Mouse (Mus musculus) intestine, postnatal 0 days (tissue): ENCODE measurements around the gene Ick. TPM values are rescaled to one million over a fixed set of nuclear protein-coding genes. Genes with fewer than 3 reads are reported as not detected.
"Not testable (repeated sequence)": the region's sequence is repeated elsewhere in the genome, so short reads cannot be mapped to it uniquely, and the experiment has no call there.

Experiments
- ATAC-seq: fragments of 200-750 bp; cut with Nextera tagmentation; 2 replicates; pipeline ENCODE4 v1.8.0; 2017; ENCODE audit warnings: mild to moderate bottlenecking, moderate TSS enrichment, moderate library complexity
- H3K27ac ChIP-seq: fragments of 300-500 bp; sonication (generic); 2 replicates; pipeline ENCODE4 v1.5.1; 2014; ENCODE audit warnings: mild to moderate bottlenecking, low read depth, low read length, moderate library complexity
- H3K27me3 ChIP-seq: fragments of 300-500 bp; sonication (generic); replicated peaks from 2 replicates; pipeline ENCODE4 v1.6.1; 2014; ENCODE audit warnings: low read length, mixed read lengths; ENCODE audit not compliant: control insufficient read depth, insufficient read depth
- H3K36me3 ChIP-seq: fragments of 300-500 bp; sonication (generic); 2 replicates; pipeline ENCODE4 v1.6.1; 2014; ENCODE audit warnings: mild to moderate bottlenecking, moderate library complexity; ENCODE audit not compliant: control insufficient read depth, insufficient read depth
- H3K4me1 ChIP-seq: fragments of 300-500 bp; sonication (generic); replicated peaks from 2 replicates; pipeline ENCODE4 v1.6.1; 2014; ENCODE audit warnings: antibody characterized with exemption, low read length, mixed read lengths; ENCODE audit not compliant: control insufficient read depth, insufficient read depth
- H3K4me2 ChIP-seq: fragments of 300-500 bp; sonication (generic); replicated peaks from 2 replicates; pipeline ENCODE4 v1.6.1; 2014; ENCODE audit warnings: low read depth, mild to moderate bottlenecking, moderate library complexity
- H3K4me3 ChIP-seq: fragments of 300-500 bp; sonication (generic); 2 replicates; pipeline ENCODE4 v1.5.1; 2014; ENCODE audit warnings: low read depth, low read length
- H3K9ac ChIP-seq: fragments of 300-500 bp; sonication (generic); 2 replicates; pipeline ENCODE4 v1.6.1; 2014; ENCODE audit warnings: mild to moderate bottlenecking, low read depth, low read length
- H3K9me3 ChIP-seq: fragments of 300-500 bp; sonication (generic); 2 replicates; pipeline ENCODE4 v1.6.1; 2016; ENCODE audit warnings: mixed run types; ENCODE audit not compliant: control insufficient read depth
- CTCF ChIP-seq: sonication (generic); IDR thresholded peaks from 2 replicates; pipeline ENCODE4 v1.5.1; 2016; ENCODE audit warnings: low read depth, mild to moderate bottlenecking, control low read depth, antibody characterized with exemption, moderate library complexity
- WGBS: fragments of 180-500 bp; shearing (Covaris S2); extraction: QIAGEN DNeasy Blood & Tissue Kit; methylation state at CpG from one replicate; pipeline ENCODE4 v1.1.7; 2014; 5-methylcytosine and 5-hydroxymethylcytosine counted together
- polyA plus RNA-seq: library from polyadenylated mRNA; unstranded; fragments of >200 nt; fragmentation: Nextera tagmentation; extraction: Ambion mirVana; gene quantifications from 2 replicates; pipeline ENCODE4 v1.2.1, GENCODE M21; 2015

The Ick gene
- 27.3 and 28.2 TPM in 2 replicates for polyA plus RNA-seq

DNA sequence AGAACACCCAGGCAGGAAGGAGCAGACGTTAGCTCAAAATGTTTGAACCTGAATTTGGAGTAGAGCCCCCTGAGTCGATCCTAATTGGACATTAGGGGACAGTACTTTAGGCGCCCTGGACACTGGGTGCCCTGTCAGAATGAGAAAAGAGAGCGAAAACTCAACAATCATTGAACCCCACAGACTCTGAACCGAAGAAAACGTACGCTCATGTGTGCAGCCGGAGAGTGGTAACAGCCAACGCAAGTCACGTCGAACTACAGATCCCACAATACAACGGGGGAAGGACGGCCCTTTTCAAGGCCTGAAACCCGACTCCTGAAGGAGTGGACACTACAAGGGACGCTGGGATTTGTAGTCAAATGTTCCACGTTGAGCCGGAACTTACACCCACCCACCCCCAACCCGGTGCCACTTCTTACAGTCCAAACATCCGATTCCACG lies at the start of gene Ick, which contains the start of gene Fbxo9:
Gene Ick, plus strand, starts transcription at position 397 of the 444 bp plus-strand sequence.
Gene Fbxo9, minus strand, starts transcription at position 270 of the 444 bp plus-strand sequence.
- 0% methylated on average over 20 of the region's 20 CpGs for WGBS
- no peak for TF ChIP-seq CTCF
- Histone ChIP-seq H3K27me3 (no peaks in the 10 kb centered on the region), H3K9me3 (no peaks in the 10 kb centered on the region), H3K4me3 (peak within 1 kb of the TSS; percentile 96), H3K4me1 (0 out of 2 replicates have a peak, but pooled peaks cover 3% of the 10 kb centered on the region), H3K27ac (peak within 1 kb of the TSS; percentile 97), H3K9ac (peak within 1 kb of the TSS; percentile 95), H3K36me3 (no peaks in the 10 kb centered on the region; the same call in 1 of the 2 replicates), H3K4me2 (peak within 1 kb of the TSS; percentile 88)
- ATAC-seq = peak; percentile 89

- Histone ChIP-seq H3K4me2 (no peak overlapping the region), H3K4me3 (no peak overlapping the region), H3K27me3 (no peaks in the 10 kb centered on the region), H3K27ac (no peak overlapping the region), H3K4me1 (0 out of 2 replicates have a peak, but pooled peaks cover 3% of the 10 kb centered on the region), H3K9ac (no peak overlapping the region), H3K9me3 (no peaks in the 10 kb centered on the region), H3K36me3 (no peaks in the 10 kb centered on the region)
- no peak for ATAC-seq
- 82% methylated on average over 13 of the region's 16 CpGs for WGBS
- TF ChIP-seq CTCF = no peak
Observed at GRCm38 (mm10) chr9:78059525-78060120, 49.4 kb upstream of the Ick start.

GRCm38 (mm10) chr9:78062392-78062791 lies 46.6 kb upstream of the Ick start:
- Histone ChIP-seq H3K27ac (no peak overlapping the region), H3K27me3 (no peaks in the 10 kb centered on the region), H3K9me3 (no peaks in the 10 kb centered on the region), H3K4me1 (0 out of 2 replicates have a peak, but pooled peaks cover 3% of the 10 kb centered on the region), H3K36me3 (no peaks in the 10 kb centered on the region), H3K4me2 (no peak overlapping the region), H3K4me3 (no peak overlapping the region), H3K9ac (no peak overlapping the region)
- ATAC-seq = no peak
- TF ChIP-seq CTCF = no peak
- WGBS = 87% methylated on average over 9 of the region's 9 CpGs

- ATAC-seq = no peak
- Histone ChIP-seq H3K27ac (no peak overlapping the region), H3K4me1 (0 out of 2 replicates have a peak, but pooled peaks cover 3% of the 10 kb centered on the region), H3K4me2 (no peak overlapping the region), H3K27me3 (no peaks in the 10 kb centered on the region), H3K36me3 (no peaks in the 10 kb centered on the region), H3K9ac (no peak overlapping the region), H3K4me3 (no peak overlapping the region), H3K9me3 (no peaks in the 10 kb centered on the region)
- WGBS = 29% methylated on average over 10 of the region's 10 CpGs
- no peak for TF ChIP-seq CTCF
Observed at GRCm38 (mm10) chr9:78064121-78064520, 44.9 kb upstream of the Ick start.

GRCm38 (mm10) chr9:78070496-78070895 lies 38.5 kb upstream of the Ick start:
- Histone ChIP-seq H3K27ac (no peak overlapping the region), H3K9me3 (no peaks in the 10 kb centered on the region), H3K4me1 (no peaks in the 10 kb centered on the region), H3K4me2 (no peak overlapping the region), H3K36me3 (no peaks in the 10 kb centered on the region), H3K27me3 (no peaks in the 10 kb centered on the region), H3K4me3 (no peak overlapping the region), H3K9ac (no peak overlapping the region)
- no peak for TF ChIP-seq CTCF
- no peak for ATAC-seq
- WGBS = 71% methylated on average over 5 of the region's 5 CpGs

GRCm38 (mm10) chr9:78071626-78072025 lies 37.4 kb upstream of the Ick start:
- H3K9me3 ChIP-seq = no peaks in the 10 kb centered on the region
- no peak overlapping the region for H3K9ac ChIP-seq
- H3K4me1 ChIP-seq = no peaks in the 10 kb centered on the region
- no peak for TF ChIP-seq CTCF
- no peak overlapping the region for H3K4me3 ChIP-seq
- no peaks in the 10 kb centered on the region; the same call in 1 of the 2 replicates for H3K36me3 ChIP-seq
- no peak for ATAC-seq
- H3K27me3 ChIP-seq = no peaks in the 10 kb centered on the region
- H3K4me2 ChIP-seq = no peak overlapping the region
- 91% methylated on average over 4 of the region's 4 CpGs for WGBS
- no peak overlapping the region for H3K27ac ChIP-seq

DNA sequence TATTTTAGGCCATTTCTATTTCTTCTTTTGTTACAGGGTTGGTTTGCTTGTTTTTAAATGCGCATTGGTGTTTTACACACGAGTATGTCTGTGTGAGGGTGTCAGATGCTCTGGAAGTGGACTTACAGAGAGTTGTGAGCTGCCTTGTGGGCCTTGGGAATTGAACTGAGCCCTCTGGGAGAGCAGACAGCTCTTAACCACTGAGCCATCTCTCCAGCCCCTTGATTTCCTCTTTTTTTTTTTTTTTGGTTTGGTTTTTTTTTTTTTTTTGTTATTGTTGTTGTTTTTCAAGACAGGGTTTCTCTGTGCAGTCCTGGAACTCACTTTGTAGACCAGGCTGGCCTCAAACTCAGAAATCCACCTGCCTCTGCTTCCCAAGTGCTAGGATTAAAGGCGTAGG lies 35.7 kb upstream of the Ick start:
- ATAC-seq, H3K9me3 ChIP-seq, H3K36me3 ChIP-seq, H3K9ac ChIP-seq, H3K4me2 ChIP-seq, H3K27me3 ChIP-seq, H3K27ac ChIP-seq, H3K4me1 ChIP-seq, H3K4me3 ChIP-seq: not testable (repeated sequence)
- WGBS = 91% methylated on average over 3 of the region's 3 CpGs
